Mouse (Mus musculus) small intestine, adult 10 weeks (tissue): ENCODE measurements around the gene Tmed8. TPM values are rescaled to one million over a fixed set of nuclear protein-coding genes. Genes with fewer than 3 reads are reported as not detected.

Source experiments
- polyA plus RNA-seq: library from polyadenylated mRNA; stranded (reverse); fragments of 350-450 nt; fragmentation: Illumina TruSeq; extraction: RNeasy Lipid Tissue Mini Kit (QIAGEN cat#74804); gene quantifications from one replicate; pipeline ENCODE4 v1.2.3, GENCODE M21; 2014; ENCODE audit warnings: low replicate concordance

Tmed8 gene
- 5.0 TPM for polyA plus RNA-seq

DNA sequence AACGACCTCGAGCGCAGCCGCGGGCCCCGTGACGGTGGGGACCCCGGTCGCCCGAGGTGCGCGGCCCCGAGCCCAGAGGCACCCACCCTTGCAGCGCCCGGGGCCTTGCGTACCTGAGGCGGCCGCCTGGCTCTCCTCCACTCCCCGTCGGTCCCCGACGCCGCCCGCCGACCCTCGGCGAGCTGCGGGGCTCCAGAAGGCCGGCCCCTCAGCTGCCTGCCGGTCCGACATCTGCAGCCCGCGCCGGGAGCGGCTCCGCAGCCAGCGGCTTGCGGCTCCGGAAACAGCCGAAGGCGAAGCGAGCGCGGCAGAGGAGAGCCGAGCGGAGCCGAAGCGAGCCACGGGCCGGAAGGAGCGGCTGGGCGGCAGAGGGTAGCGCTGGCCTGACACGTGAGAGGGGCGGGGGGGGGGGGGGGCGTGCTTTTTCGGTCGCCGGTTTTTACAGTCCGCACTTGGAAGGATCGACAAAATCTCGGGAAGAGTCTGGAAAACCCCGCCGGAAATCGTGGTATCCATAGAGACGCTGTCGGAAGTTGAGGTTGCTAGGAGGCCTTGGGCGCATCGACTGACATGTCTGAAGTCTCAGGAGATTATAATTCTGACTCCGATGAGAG is at the start of gene Tmed8:
Gene Tmed8, minus strand, starts transcription at position 482 of the 614 bp plus-strand sequence.

DNA sequence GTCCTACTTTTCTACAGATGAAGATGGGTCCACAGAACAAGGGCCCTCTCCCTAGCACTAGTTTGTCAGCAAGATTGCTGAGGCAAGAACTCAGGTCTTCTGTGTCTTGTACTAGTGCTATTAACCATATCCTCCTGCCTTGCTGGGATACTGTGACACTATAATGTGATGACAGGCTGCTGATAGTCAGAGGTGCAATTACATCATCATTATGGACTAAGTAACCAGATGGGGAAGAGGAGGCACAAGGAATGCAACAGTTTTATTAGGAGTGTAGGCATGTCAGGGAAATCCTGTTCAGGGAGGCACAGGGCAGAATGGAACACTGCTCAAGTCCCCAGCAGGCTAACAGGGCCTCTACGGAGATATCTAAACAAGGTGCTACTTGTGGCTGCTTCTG is 38.4 kb upstream of the Tmed8 start, which contains the start of gene Noxred1:
Gene Noxred1, minus strand, starts transcription at position 101 of the 400 bp plus-strand sequence.

DNA sequence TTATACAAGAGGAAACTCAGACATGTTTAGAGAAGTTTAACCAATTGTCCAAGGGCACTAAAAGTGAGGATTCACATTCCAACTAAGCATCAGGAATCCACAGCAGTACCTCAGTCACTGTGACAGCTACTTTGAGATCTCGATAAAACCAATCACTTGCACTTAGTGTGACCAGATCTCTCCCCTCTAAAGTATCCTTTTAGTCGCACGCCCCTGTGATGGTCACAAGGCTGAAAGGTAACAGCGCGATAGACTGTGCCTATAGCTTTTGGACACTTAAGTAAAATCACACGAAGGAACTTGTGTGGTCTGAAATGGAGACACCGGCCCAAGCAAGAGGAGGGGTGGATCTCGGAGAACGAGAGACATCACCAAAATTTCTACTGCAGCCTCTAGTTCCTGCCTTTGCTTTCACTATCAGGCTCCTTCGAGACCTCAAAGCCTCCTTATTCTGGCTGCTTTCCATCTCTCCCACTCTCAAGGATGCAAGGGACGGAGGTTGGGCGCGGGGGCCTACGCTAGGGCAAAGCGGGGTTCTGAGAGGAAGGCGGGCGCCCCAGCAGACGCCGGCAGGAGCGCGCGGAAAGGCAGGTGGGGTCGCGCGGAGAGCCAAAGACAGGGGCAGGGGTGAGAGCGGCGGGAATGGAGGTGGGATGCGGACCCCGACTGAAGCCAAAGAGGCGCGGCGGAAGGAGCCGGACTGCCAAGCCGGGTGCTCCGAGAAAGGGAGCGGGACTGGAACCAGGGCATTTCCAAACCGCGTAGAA is 865 bp downstream of the Tmed8 start, which contains the start of gene Samd15:
Gene Samd15, plus strand, starts transcription at position 518 of the 767 bp plus-strand sequence.

DNA sequence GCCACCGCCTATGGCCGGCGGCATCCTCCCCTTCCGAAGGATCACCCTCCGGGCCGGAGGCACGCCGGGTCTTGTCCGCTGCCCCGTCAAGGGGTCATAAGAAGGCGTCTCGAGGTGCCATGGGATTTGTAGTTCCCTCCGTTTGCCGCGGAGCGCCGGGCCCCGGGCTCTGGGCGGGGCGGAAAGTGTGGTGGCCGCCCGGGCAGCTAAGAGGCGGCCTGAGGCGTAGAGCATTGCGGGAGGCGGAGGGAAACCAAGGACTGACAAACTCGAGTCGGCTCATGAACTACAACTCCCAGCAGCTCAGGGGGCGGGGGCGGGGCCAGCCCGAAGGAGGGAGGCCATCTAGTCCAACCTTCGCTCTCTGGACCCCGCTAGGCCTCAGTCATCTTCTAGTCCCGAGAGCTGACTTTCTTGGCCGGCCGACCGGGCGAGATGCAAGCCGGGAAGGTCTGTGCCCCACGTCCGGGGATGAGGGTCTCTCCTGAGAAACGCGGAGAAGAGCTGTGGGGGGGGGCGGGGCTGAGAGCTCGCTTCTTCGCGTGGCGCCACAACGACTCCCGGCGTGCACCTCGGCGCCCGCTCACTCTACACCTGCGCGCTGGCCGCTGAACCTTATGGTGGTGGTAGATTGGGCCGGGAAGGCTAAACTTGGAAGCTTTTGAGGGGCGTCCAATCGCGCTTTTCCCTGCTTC is 52.7 kb downstream of the Tmed8 start, which contains the start of gene Pomt2:
Gene Pomt2, minus strand, starts transcription at position 574 of the 695 bp plus-strand sequence.

DNA sequence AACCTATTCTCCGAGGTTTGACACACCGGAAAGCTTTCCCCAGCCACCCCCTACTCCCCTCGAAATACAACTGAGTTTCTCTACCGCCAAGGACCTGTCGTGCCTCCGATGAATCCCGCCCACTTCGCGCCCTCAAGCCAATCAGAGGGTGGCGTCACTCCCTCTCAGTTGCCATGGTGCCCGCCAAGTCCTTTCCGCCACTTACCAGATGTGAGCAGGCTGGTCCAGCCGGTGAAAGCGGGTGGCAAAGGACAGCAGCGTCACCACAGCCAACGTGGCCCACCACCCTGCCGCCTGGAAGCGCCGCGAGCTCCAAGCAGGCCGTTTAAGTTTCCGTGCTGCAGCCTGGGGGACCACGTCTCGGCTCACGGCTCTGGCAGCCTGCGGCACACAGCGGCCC is 53.3 kb downstream of the Tmed8 start, which contains the start of gene Gstz1:
Gene Gstz1, plus strand, starts transcription at position 200 of the 400 bp plus-strand sequence.

Other genes starting within 250 kb of the Tmed8 start
- gene Zdhhc22, start 210.0 kb downstream of the Tmed8 start, polyA plus RNA-seq, result not detected
- gene Tmem63c, start 179.1 kb downstream of the Tmed8 start, polyA plus RNA-seq, result not detected
- gene Ngb, start 97.9 kb downstream of the Tmed8 start, polyA plus RNA-seq, result not detected
- gene Gstz1, start 53.3 kb downstream of the Tmed8 start, polyA plus RNA-seq, result 67.0 TPM
- 4.2 TPM for gene Pomt2, start 52.5 kb downstream of the Tmed8 start, polyA plus RNA-seq
- gene Samd15, start 731 bp downstream of the Tmed8 start, polyA plus RNA-seq, result not detected
- 1.2 TPM for gene Noxred1, start 38.3 kb upstream of the Tmed8 start, polyA plus RNA-seq
- 17.3 TPM for gene Vipas39, start 65.8 kb upstream of the Tmed8 start, polyA plus RNA-seq
- 57.7 TPM for gene Ahsa1, start 66.0 kb upstream of the Tmed8 start, polyA plus RNA-seq
- gene Ism2, start 99.3 kb upstream of the Tmed8 start, polyA plus RNA-seq, result not detected
- gene Sptlc2, start 187.9 kb upstream of the Tmed8 start, polyA plus RNA-seq, result 289 TPM
- 136 TPM for gene Slirp, start 243.4 kb upstream of the Tmed8 start, polyA plus RNA-seq
- 18.1 TPM for gene Alkbh1, start 243.6 kb upstream of the Tmed8 start, polyA plus RNA-seq